Mouse (Mus musculus) myocyte (in vitro differentiated cells): ENCODE measurements around the gene 3110082J24Rik. TPM values are rescaled to one million over a fixed set of nuclear protein-coding genes. Genes with fewer than 3 reads are reported as not detected.

Experiments
- H3K27me3 ChIP-seq: one replicate; pipeline ENCODE4 v1.6.1; 2011; ENCODE audit not compliant: control insufficient read depth, insufficient read depth, insufficient read length
- H3K36me3 ChIP-seq: one replicate; pipeline ENCODE4 v1.6.1; 2011; ENCODE audit not compliant: control insufficient read depth, insufficient read depth
- H3K4me2 ChIP-seq: one replicate; pipeline ENCODE4 v1.6.1; 2011; ENCODE audit warnings: low read depth, control low read depth
- H3K4me3 ChIP-seq: one replicate; pipeline ENCODE4 v1.5.1; 2011; ENCODE audit warnings: mild to moderate bottlenecking, control low read depth, moderate library complexity
- H3K79me2 ChIP-seq: one replicate; pipeline ENCODE4 v1.6.1; 2011; ENCODE audit not compliant: control insufficient read depth, insufficient read depth
- H3ac ChIP-seq: one replicate; pipeline ENCODE4 v1.6.1; 2011; ENCODE audit not compliant: control insufficient read depth, insufficient read length
- CEBPB ChIP-seq: IDR thresholded peaks from 2 replicates; pipeline ENCODE4 v1.6.1; 2011; ENCODE audit warnings: mild to moderate bottlenecking, moderate library complexity; ENCODE audit not compliant: poor library complexity, insufficient read depth, severe bottlenecking
- E2F4 ChIP-seq: IDR thresholded peaks from one replicate; pipeline ENCODE4 v1.6.1; 2011; ENCODE audit warnings: mild to moderate bottlenecking, control low read depth, moderate library complexity; ENCODE audit not compliant: insufficient read depth
- MAX ChIP-seq: IDR thresholded peaks from one replicate; pipeline ENCODE4 v1.6.1; 2011; ENCODE audit warnings: low read depth, mild to moderate bottlenecking, control low read depth
- MYOD1 ChIP-seq, 3 experiments: IDR thresholded peaks; one replicate each; pipeline ENCODE4 v1.6.1; 2011; ENCODE audit warnings: control low read depth in 2 of 3, low read depth in 2 of 3, mild to moderate bottlenecking in 2 of 3, moderate library complexity in 1 of 3; ENCODE audit not compliant: insufficient read length in 2 of 3, control insufficient read depth in 1 of 3
- MYOG ChIP-seq, 3 experiments: IDR thresholded peaks; one replicate each; pipeline ENCODE4 v1.6.1; 2011; ENCODE audit warnings: control low read depth in 2 of 3, low read depth in 2 of 3, mild to moderate bottlenecking in 2 of 3; ENCODE audit not compliant: insufficient read length in 2 of 3, control insufficient read depth in 1 of 3, insufficient read depth in 1 of 3
- POLR2A ChIP-seq: IDR thresholded peaks from one replicate; pipeline ENCODE4 v1.6.1; 2011; ENCODE audit warnings: low read depth, mild to moderate bottlenecking, control low read depth, moderate library complexity; ENCODE audit not compliant: insufficient read length
- POLR2AphosphoS2 ChIP-seq: IDR thresholded peaks from one replicate; pipeline ENCODE4 v1.6.1; 2011; ENCODE audit warnings: low read depth, control low read depth; ENCODE audit not compliant: insufficient read length
- REST ChIP-seq: IDR thresholded peaks from one replicate; pipeline ENCODE4 v1.6.1; 2011; ENCODE audit warnings: mild to moderate bottlenecking, control low read depth, moderate library complexity; ENCODE audit not compliant: insufficient read depth, insufficient read length
- SRF ChIP-seq: IDR thresholded peaks from one replicate; pipeline ENCODE4 v1.6.1; 2011; ENCODE audit warnings: low read depth; ENCODE audit not compliant: control insufficient read depth, insufficient read length
- TCF12 ChIP-seq: IDR thresholded peaks from one replicate; pipeline ENCODE4 v1.6.1; 2011; ENCODE audit warnings: mild to moderate bottlenecking, control low read depth; ENCODE audit not compliant: poor library complexity, insufficient read depth, severe bottlenecking
- TCF3 ChIP-seq: IDR thresholded peaks from one replicate; pipeline ENCODE4 v1.6.1; 2011; ENCODE audit warnings: low read depth, control low read depth; ENCODE audit not compliant: insufficient read length
- USF1 ChIP-seq: IDR thresholded peaks from one replicate; pipeline ENCODE4 v1.6.1; 2011; ENCODE audit warnings: low read depth, mild to moderate bottlenecking, control low read depth, moderate library complexity
- polyA plus RNA-seq: library from polyadenylated mRNA; unstranded; fragments of >200 nt; fragmentation: generic; extraction: Trizol; gene quantifications from one replicate; pipeline ENCODE4 v1.2.1, GENCODE M21; 2012; ENCODE audit warnings: missing spikeins

3110082J24Rik gene
- polyA plus RNA-seq, 1 experiment = 0.08 TPM

- no peak overlapping the region for H3K4me2 ChIP-seq
- TF ChIP-seq POLR2AphosphoS2 (no peak), E2F4 (no peak), TCF3 (no peak), MYOD1 (IDR thresholded peaks at IDR 0.05; ENCODE audit: control insufficient read depth in 1 of 3, insufficient read length in 2 of 3, low read depth in 2 of 3) (no peak), SRF (no peak), MAX (no peak), POLR2A (no peak)
- H3K36me3 ChIP-seq = peaks cover 42% of the 10 kb centered on the region
- H3K4me3 ChIP-seq = no peak overlapping the region
- H3K79me2 ChIP-seq = no peaks in the 10 kb centered on the region
- no peak overlapping the region for H3ac ChIP-seq
- no peaks in the 10 kb centered on the region for H3K27me3 ChIP-seq
Measured at GRCm38 (mm10) chr5:30138193-30138592, 32.3 kb upstream of the 3110082J24Rik start.

- no peaks in the 10 kb centered on the region for H3K79me2 ChIP-seq
- peaks cover 39% of the 10 kb centered on the region for H3K36me3 ChIP-seq
- H3K4me3 ChIP-seq = no peak overlapping the region
- H3K4me2 ChIP-seq = no peak overlapping the region
- TF ChIP-seq SRF = no peak
- no peak for TF ChIP-seq TCF3
- no peak for TF ChIP-seq MYOD1 (IDR thresholded peaks at IDR 0.05; ENCODE audit: control insufficient read depth in 1 of 3, insufficient read length in 2 of 3, low read depth in 2 of 3)
- no peak for TF ChIP-seq USF1
- TF ChIP-seq POLR2A = no peak
- TF ChIP-seq REST = no peak
- TF ChIP-seq MYOG (IDR thresholded peaks at IDR 0.05; ENCODE audit: control insufficient read depth in 1 of 3, insufficient read depth in 1 of 3, insufficient read length in 2 of 3, low read depth in 2 of 3) = no peak
- no peak for TF ChIP-seq MAX
- TF ChIP-seq POLR2AphosphoS2 = no peak
- TF ChIP-seq CEBPB = no peak
- TF ChIP-seq TCF12 = no peak
- TF ChIP-seq E2F4 = no peak
- H3ac ChIP-seq = no peak overlapping the region
- no peaks in the 10 kb centered on the region for H3K27me3 ChIP-seq
Measured at GRCm38 (mm10) chr5:30137271-30137670, 31.4 kb upstream of the 3110082J24Rik start.

- Histone ChIP-seq H3K36me3 (peaks cover 35% of the 10 kb centered on the region), H3K79me2 (no peaks in the 10 kb centered on the region), H3K27me3 (no peaks in the 10 kb centered on the region), H3ac (no peak overlapping the region), H3K4me3 (no peak overlapping the region), H3K4me2 (no peak overlapping the region)
- TF ChIP-seq POLR2AphosphoS2 = no peak
- TF ChIP-seq TCF12 = no peak
- no peak for TF ChIP-seq POLR2A
- no peak for TF ChIP-seq REST
- no peak for TF ChIP-seq CEBPB
- no peak for TF ChIP-seq MAX
- TF ChIP-seq SRF = no peak
Measured at GRCm38 (mm10) chr5:30135711-30136231, 29.9 kb upstream of the 3110082J24Rik start.

DNA sequence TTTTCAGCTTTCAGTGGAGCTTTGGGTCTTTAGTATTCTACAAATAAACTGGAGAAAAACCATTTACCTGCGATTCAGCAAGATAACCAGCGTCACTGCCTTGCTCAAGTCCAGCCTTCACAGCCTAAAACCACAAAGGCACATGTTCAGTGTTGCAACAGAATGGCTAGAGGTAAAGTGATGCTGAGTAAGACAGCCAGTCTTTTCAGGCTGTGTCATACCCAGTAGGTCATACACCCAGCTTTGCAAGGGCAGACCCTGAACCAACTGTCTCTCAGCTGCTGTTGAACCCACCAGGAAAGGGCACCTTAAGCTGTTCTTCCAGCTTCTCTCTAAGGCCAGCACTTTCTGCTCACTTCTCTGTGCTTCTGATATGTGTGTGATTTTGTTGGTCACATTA, 26.3 kb upstream of the 3110082J24Rik start:
- Histone ChIP-seq H3K4me2 (no peak overlapping the region), H3K36me3 (peaks cover 21% of the 10 kb centered on the region), H3ac (no peak overlapping the region), H3K4me3 (no peak overlapping the region), H3K27me3 (no peaks in the 10 kb centered on the region), H3K79me2 (no peaks in the 10 kb centered on the region)
- TF ChIP-seq POLR2AphosphoS2 = no peak
- no peak for TF ChIP-seq SRF
- TF ChIP-seq E2F4 = no peak

GRCm38 (mm10) chr5:30131246-30131645, 25.4 kb upstream of the 3110082J24Rik start:
- no peak for TF ChIP-seq REST
- H3K27me3 ChIP-seq = no peaks in the 10 kb centered on the region
- peaks cover 22% of the 10 kb centered on the region for H3K36me3 ChIP-seq
- no peaks in the 10 kb centered on the region for H3K79me2 ChIP-seq
- H3K4me3 ChIP-seq = no peak overlapping the region
- no peak overlapping the region for H3ac ChIP-seq
- no peak overlapping the region for H3K4me2 ChIP-seq

DNA sequence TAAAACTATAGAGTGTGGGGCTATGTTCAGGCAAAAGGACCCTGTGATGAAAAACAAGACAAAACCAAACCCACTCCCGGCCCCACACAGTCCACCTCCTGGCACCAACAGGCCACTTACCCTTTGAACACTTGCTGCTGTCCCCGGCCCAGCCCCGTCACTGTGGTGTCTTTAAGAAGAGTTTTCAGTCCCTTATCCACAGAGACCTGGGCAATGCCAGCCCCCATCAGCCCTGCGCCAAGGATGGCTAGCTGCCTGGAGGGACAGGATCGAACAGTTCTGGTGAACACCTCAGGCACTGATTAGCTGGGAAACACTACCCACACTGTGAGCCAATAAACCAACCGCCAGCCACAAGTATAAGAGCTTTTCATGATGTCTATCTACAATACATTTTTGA, 22.8 kb upstream of the 3110082J24Rik start:
- H3K4me2 ChIP-seq = no peak overlapping the region
- TF ChIP-seq REST (no peak), MYOD1 (IDR thresholded peaks at IDR 0.05; ENCODE audit: control insufficient read depth in 1 of 3, insufficient read length in 2 of 3, low read depth in 2 of 3) (no peak), POLR2AphosphoS2 (no peak), SRF (no peak), USF1 (no peak), TCF12 (no peak), POLR2A (no peak), E2F4 (no peak), CEBPB (no peak)
- H3K79me2 ChIP-seq = no peaks in the 10 kb centered on the region

More for the DNA sequence above, 22.8 kb upstream of the 3110082J24Rik start:
- H3K27me3 ChIP-seq = no peaks in the 10 kb centered on the region
- no peak overlapping the region for H3ac ChIP-seq
- H3K4me3 ChIP-seq = no peak overlapping the region
- peaks cover 39% of the 10 kb centered on the region for H3K36me3 ChIP-seq
